Mouse (Mus musculus): ENCODE data around the gene Mrpl40. TPM values are rescaled to one million over a fixed set of nuclear protein-coding genes. Genes with fewer than 3 reads are reported as not detected.

Mrpl40 gene
- polyA plus RNA-seq, 2 experiments = 18.7 to 52.7 TPM

- Histone ChIP-seq H3K4me1 (replicated peaks; ENCODE audit: control insufficient read depth in 2 of 2, insufficient read depth in 2 of 2, low read length in 1 of 2) (no peaks in the 10 kb centered on the region), H3K4me2 (ENCODE audit: low read depth) (no peak overlapping the region), H3K27me3 (ENCODE audit: control insufficient read depth, insufficient read depth, low read length) (no peaks in the 10 kb centered on the region), H3K4me3 (ENCODE audit: insufficient read depth in 1 of 2, low read depth in 2 of 2, low read length in 2 of 2) (no peak overlapping the region), H3K9me3 (ENCODE audit: control insufficient read depth, low read length) (no peaks in the 10 kb centered on the region), H3K36me3 (replicated peaks; ENCODE audit: control insufficient read depth, insufficient read depth, low read depth) (no peaks in the 10 kb centered on the region), H3K27ac (no peak overlapping the region), H3K9ac (replicated peaks) (no peak overlapping the region)
- 71% methylated on average over 15 of the region's 15 CpGs for WGBS (ENCODE audit: insufficient replicate concordance)
- ATAC-seq (ENCODE audit: insufficient read depth) (no peak), DNase-seq (ENCODE audit: low read depth in 3 of 3, low spot score in 3 of 3) (no peak)
- no peak for TF ChIP-seq CTCF (IDR thresholded peaks at IDR 0.05; ENCODE audit: low read depth)
- TF ChIP-seq EP300 (IDR thresholded peaks at IDR 0.05; ENCODE audit: low read depth) = no peak
Measured at GRCm38 (mm10) chr16:18846301-18846820, 30.3 kb downstream of the Mrpl40 start.

GRCm38 (mm10) chr16:18838346-18838745 lies 38.3 kb downstream of the Mrpl40 start:
- Histone ChIP-seq H3K9ac (replicated peaks) (no peak overlapping the region), H3K9me3 (ENCODE audit: control insufficient read depth, low read length) (no peaks in the 10 kb centered on the region)
- 90% methylated on average over 4 of the region's 4 CpGs for WGBS (ENCODE audit: insufficient replicate concordance)

GRCm38 (mm10) chr16:18836468-18837208 lies 40.0 kb downstream of the Mrpl40 start, which contains the start of the genes 2510002D24Rik and Gm28539:
Gene 2510002D24Rik, plus strand, starts transcription at chr16:18836578.
Gene Gm28539, plus strand, starts transcription at chr16:18836584.
- H3K36me3 ChIP-seq (replicated peaks; ENCODE audit: control insufficient read depth, insufficient read depth, low read depth) = peaks cover 19% of the 10 kb centered on the region
- peak; percentile 98 for ATAC-seq (ENCODE audit: insufficient read depth)

More at GRCm38 (mm10) chr16:18838346-18838745, 38.3 kb downstream of the Mrpl40 start:
- no peak overlapping the region for H3K4me2 ChIP-seq (ENCODE audit: low read depth)
- H3K4me3 ChIP-seq (ENCODE audit: insufficient read depth in 1 of 2, low read depth in 2 of 2, low read length in 2 of 2) = no peak overlapping the region
- H3K4me1 ChIP-seq (replicated peaks; ENCODE audit: control insufficient read depth in 2 of 2, insufficient read depth in 2 of 2, low read length in 1 of 2) = peaks cover 0 to 6% of the 10 kb centered on the region in 2 experiments
- H3K36me3 ChIP-seq (replicated peaks; ENCODE audit: control insufficient read depth, insufficient read depth, low read depth) = peaks cover 10% of the 10 kb centered on the region; the same call in 1 of the 2 replicates
- no peak for TF ChIP-seq EP300 (IDR thresholded peaks at IDR 0.05; ENCODE audit: low read depth)
- TF ChIP-seq CTCF (IDR thresholded peaks at IDR 0.05; ENCODE audit: low read depth) = no peak
- DNase-seq (ENCODE audit: low read depth in 3 of 3, low spot score in 3 of 3) (no peak), ATAC-seq (ENCODE audit: insufficient read depth) (no peak)
- H3K27me3 ChIP-seq (ENCODE audit: control insufficient read depth, insufficient read depth, low read length) = no peaks in the 10 kb centered on the region
- no peak overlapping the region for H3K27ac ChIP-seq

GRCm38 (mm10) chr16:18836073-18836467 lies 40.6 kb downstream of the Mrpl40 start:
- Histone ChIP-seq H3K4me1 (replicated peaks; ENCODE audit: control insufficient read depth in 2 of 2, insufficient read depth in 2 of 2, low read length in 1 of 2) (peaks cover 0 to 6% of the 10 kb centered on the region in 2 experiments), H3K27ac (no peak overlapping the region), H3K27me3 (ENCODE audit: control insufficient read depth, insufficient read depth, low read length) (no peaks in the 10 kb centered on the region), H3K4me2 (ENCODE audit: low read depth) (peak overlapping the region; percentile 84), H3K9me3 (ENCODE audit: control insufficient read depth, low read length) (no peaks in the 10 kb centered on the region), H3K9ac (replicated peaks) (no peak overlapping the region; the same call in 1 of the 2 replicates), H3K4me3 (ENCODE audit: insufficient read depth in 1 of 2, low read depth in 2 of 2, low read length in 2 of 2) (peak overlapping the region; percentile 68), H3K36me3 (replicated peaks; ENCODE audit: control insufficient read depth, insufficient read depth, low read depth) (peaks cover 24% of the 10 kb centered on the region)
- DNase-seq (ENCODE audit: low read depth in 3 of 3, low spot score in 3 of 3) = no peak
- ATAC-seq (ENCODE audit: insufficient read depth) = peak; percentile 16; the same call in 1 of the 2 replicates
- TF ChIP-seq EP300 (IDR thresholded peaks at IDR 0.05; ENCODE audit: low read depth) (no peak), CTCF (IDR thresholded peaks at IDR 0.05; ENCODE audit: low read depth) (no peak)
- WGBS (ENCODE audit: insufficient replicate concordance) = 28% methylated on average over 3 of the region's 3 CpGs

More at GRCm38 (mm10) chr16:18836468-18837208, 40.0 kb downstream of the Mrpl40 start, which contains the start of the genes 2510002D24Rik and Gm28539:
- Histone ChIP-seq H3K4me2 (ENCODE audit: low read depth) (peak within 1 kb of the TSS; percentile 84), H3K9ac (replicated peaks) (peak within 1 kb of the TSS; percentile 88), H3K27ac (peak within 1 kb of the TSS; percentile 14; the same call in 1 of the 2 replicates), H3K27me3 (ENCODE audit: control insufficient read depth, insufficient read depth, low read length) (no peaks in the 10 kb centered on the region), H3K4me3 (ENCODE audit: insufficient read depth in 1 of 2, low read depth in 2 of 2, low read length in 2 of 2) (peak within 1 kb of the TSS; percentile 68), H3K9me3 (ENCODE audit: control insufficient read depth, low read length) (no peaks in the 10 kb centered on the region), H3K4me1 (replicated peaks; ENCODE audit: control insufficient read depth in 2 of 2, insufficient read depth in 2 of 2, low read length in 1 of 2) (peaks cover 0 to 6% of the 10 kb centered on the region in 2 experiments)
- DNase-seq (ENCODE audit: low read depth in 3 of 3, low spot score in 3 of 3) = peak; percentile 88 to 90 (median 90)
- under 1% methylated on average over 46 of the region's 46 CpGs for WGBS (ENCODE audit: insufficient replicate concordance)
- TF ChIP-seq CTCF (IDR thresholded peaks at IDR 0.05; ENCODE audit: low read depth) = no peak
- TF ChIP-seq EP300 (IDR thresholded peaks at IDR 0.05; ENCODE audit: low read depth) = no peak

GRCm38 (mm10) chr16:18833486-18833885 lies 43.2 kb downstream of the Mrpl40 start:
- no peak for DNase-seq (ENCODE audit: low read depth in 3 of 3, low spot score in 3 of 3)
- no peak overlapping the region for H3K9ac ChIP-seq (replicated peaks)
- peaks cover 43% of the 10 kb centered on the region for H3K36me3 ChIP-seq (replicated peaks; ENCODE audit: control insufficient read depth, insufficient read depth, low read depth)
- 83% methylated on average over 2 of the region's 2 CpGs for WGBS (ENCODE audit: insufficient replicate concordance)
- no peak overlapping the region for H3K4me3 ChIP-seq (ENCODE audit: insufficient read depth in 1 of 2, low read depth in 2 of 2, low read length in 2 of 2)
- no peaks in the 10 kb centered on the region for H3K9me3 ChIP-seq (ENCODE audit: control insufficient read depth, low read length)
- H3K4me2 ChIP-seq (ENCODE audit: low read depth) = no peak overlapping the region
- peaks cover 0 to 6% of the 10 kb centered on the region in 2 experiments for H3K4me1 ChIP-seq (replicated peaks; ENCODE audit: control insufficient read depth in 2 of 2, insufficient read depth in 2 of 2, low read length in 1 of 2)
- ATAC-seq (ENCODE audit: insufficient read depth) = no peak
- H3K27me3 ChIP-seq (ENCODE audit: control insufficient read depth, insufficient read depth, low read length) = no peaks in the 10 kb centered on the region
- no peak overlapping the region for H3K27ac ChIP-seq
- TF ChIP-seq CTCF (IDR thresholded peaks at IDR 0.05; ENCODE audit: low read depth) = no peak; the same call in 1 of the 2 replicates
- no peak for TF ChIP-seq EP300 (IDR thresholded peaks at IDR 0.05; ENCODE audit: low read depth)

All from liver, embryonic 14.5 days (tissue).